Mouse (Mus musculus) liver, embryonic 11.5 days (tissue): ENCODE measurements around the gene Pfkfb3. TPM values are rescaled to one million over a fixed set of nuclear protein-coding genes. Genes with fewer than 3 reads are reported as not detected.

Experiments
- ATAC-seq: fragments of 200-750 bp; cut with Nextera tagmentation; replicated peaks from 2 replicates; pipeline ENCODE4 v1.8.0; 2017; ENCODE audit warnings: moderate number of reproducible peaks, mild to moderate bottlenecking, moderate TSS enrichment, moderate library complexity; ENCODE audit not compliant: low FRiP score
- DNase-seq: peaks from one replicate; pipeline ENCODE4 v3.0.0-alpha.2; 2017; ENCODE audit warnings: low spot score
- H3K27ac ChIP-seq: fragments of 300-500 bp; sonication (generic); 2 replicates; pipeline ENCODE4 v1.5.1; 2014; ENCODE audit warnings: mild to moderate bottlenecking, low read depth, low read length, control low read depth
- H3K27me3 ChIP-seq: fragments of 300-500 bp; sonication (generic); replicated peaks from 2 replicates; pipeline ENCODE4 v1.6.1; 2014; ENCODE audit warnings: low read length, mixed read lengths; ENCODE audit not compliant: control insufficient read depth, insufficient read depth
- H3K36me3 ChIP-seq: fragments of 300-500 bp; sonication (generic); 2 replicates; pipeline ENCODE4 v1.6.1; 2014; ENCODE audit warnings: mild to moderate bottlenecking, low read length, moderate library complexity, mixed read lengths; ENCODE audit not compliant: control insufficient read depth, insufficient read depth
- H3K4me1 ChIP-seq: fragments of 300-500 bp; sonication (generic); replicated peaks from 2 replicates; pipeline ENCODE4 v1.6.1; 2014; ENCODE audit warnings: low read length, mixed read lengths; ENCODE audit not compliant: control insufficient read depth, insufficient read depth
- H3K4me2 ChIP-seq: fragments of 300-500 bp; sonication (generic); 2 replicates; pipeline ENCODE4 v1.6.1; 2014; ENCODE audit warnings: mild to moderate bottlenecking, control low read depth, moderate library complexity
- H3K4me3 ChIP-seq: fragments of 300-500 bp; sonication (generic); 2 replicates; pipeline ENCODE4 v1.5.1; 2014; ENCODE audit warnings: low read depth, low read length, control low read depth
- H3K9ac ChIP-seq: fragments of 300-500 bp; sonication (generic); 2 replicates; pipeline ENCODE4 v1.6.1; 2014; ENCODE audit warnings: low read depth, low read length, control low read depth
- H3K9me3 ChIP-seq: fragments of 300-500 bp; sonication (generic); 2 replicates; pipeline ENCODE4 v1.6.1; 2016; ENCODE audit warnings: low read length, inconsistent platforms, mixed read lengths; ENCODE audit not compliant: control insufficient read depth
- WGBS: fragments of 180-500 bp; shearing (Covaris S2); extraction: QIAGEN DNeasy Blood & Tissue Kit; methylation state at CpG from one replicate; pipeline ENCODE4 v1.1.7; 2014; 5-methylcytosine and 5-hydroxymethylcytosine counted together
- polyA plus RNA-seq: library from polyadenylated mRNA; unstranded; fragments of >200 nt; fragmentation: Nextera tagmentation; extraction: Ambion mirVana; gene quantifications from 2 replicates; pipeline ENCODE4 v1.2.1, GENCODE M21; 2014

Pfkfb3 gene
- polyA plus RNA-seq, 1 experiment from 2014 or later = 20.3 TPM

DNA sequence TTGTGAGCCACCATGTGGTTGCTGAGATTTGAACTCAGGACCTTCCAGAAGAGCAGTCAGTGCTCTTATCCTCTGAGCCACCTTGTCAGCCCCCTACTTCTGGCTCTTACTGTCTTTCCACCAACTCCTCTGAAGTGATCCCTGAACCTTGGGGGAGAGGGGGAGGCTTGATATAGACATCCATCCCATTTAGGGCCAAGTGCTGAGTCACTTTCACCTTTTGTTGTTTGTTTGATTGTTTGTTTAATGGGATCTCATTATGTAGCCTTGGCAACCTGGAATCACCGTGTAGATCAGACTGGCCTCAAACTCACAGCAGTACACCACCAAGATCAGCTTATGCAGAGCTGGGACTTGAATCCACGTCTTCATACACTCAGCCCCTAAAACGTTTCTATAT is 3.4 kb upstream of the Pfkfb3 start:
- no peaks in the 10 kb centered on the region for H3K9me3 ChIP-seq

DNA sequence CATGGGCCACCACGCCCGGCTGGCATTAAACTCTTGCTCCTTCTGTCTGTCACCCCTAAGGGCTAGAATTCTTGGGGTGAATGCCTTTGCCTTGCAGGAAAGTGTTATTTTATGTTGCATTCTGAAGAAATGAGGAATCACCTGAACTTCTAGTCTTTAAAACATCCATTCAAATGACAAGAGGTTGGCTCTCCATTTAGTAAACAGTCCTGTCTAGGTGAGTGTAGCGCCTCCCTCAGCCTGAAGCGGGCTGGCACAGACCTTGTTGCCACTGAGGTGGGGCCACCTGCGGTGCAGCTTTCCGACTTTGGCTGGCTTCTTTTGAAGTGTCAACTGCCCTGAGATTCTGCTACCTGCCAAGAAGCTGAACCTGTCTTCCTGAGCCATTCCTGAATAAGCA is 1.4 kb upstream of the Pfkfb3 start:
- H3K4me2 ChIP-seq = no peak overlapping the region
- DNase-seq (no peak), ATAC-seq (no peak)
- H3K9ac ChIP-seq = no peak overlapping the region
- 76% methylated on average over 6 of the region's 6 CpGs for WGBS
- H3K9me3 ChIP-seq = no peaks in the 10 kb centered on the region
- no peak overlapping the region for H3K27ac ChIP-seq
- no peaks in the 10 kb centered on the region for H3K36me3 ChIP-seq
- peaks cover 10% of the 10 kb centered on the region; the same call in 1 of the 2 replicates for H3K27me3 ChIP-seq
- H3K4me1 ChIP-seq = peaks cover 5% of the 10 kb centered on the region; the same call in 1 of the 2 replicates
- H3K4me3 ChIP-seq = no peak overlapping the region

More for the DNA sequence above, 3.4 kb upstream of the Pfkfb3 start:
- Histone ChIP-seq H3K27me3 (peaks cover 10% of the 10 kb centered on the region; the same call in 1 of the 2 replicates), H3K36me3 (no peaks in the 10 kb centered on the region), H3K9ac (no peak overlapping the region), H3K4me2 (no peak overlapping the region), H3K4me1 (peaks cover 5% of the 10 kb centered on the region; the same call in 1 of the 2 replicates), H3K4me3 (no peak overlapping the region), H3K27ac (no peak overlapping the region)
- WGBS = 62% methylated on average over 3 of the region's 3 CpGs
- DNase-seq = no peak
- ATAC-seq = no peak

DNA sequence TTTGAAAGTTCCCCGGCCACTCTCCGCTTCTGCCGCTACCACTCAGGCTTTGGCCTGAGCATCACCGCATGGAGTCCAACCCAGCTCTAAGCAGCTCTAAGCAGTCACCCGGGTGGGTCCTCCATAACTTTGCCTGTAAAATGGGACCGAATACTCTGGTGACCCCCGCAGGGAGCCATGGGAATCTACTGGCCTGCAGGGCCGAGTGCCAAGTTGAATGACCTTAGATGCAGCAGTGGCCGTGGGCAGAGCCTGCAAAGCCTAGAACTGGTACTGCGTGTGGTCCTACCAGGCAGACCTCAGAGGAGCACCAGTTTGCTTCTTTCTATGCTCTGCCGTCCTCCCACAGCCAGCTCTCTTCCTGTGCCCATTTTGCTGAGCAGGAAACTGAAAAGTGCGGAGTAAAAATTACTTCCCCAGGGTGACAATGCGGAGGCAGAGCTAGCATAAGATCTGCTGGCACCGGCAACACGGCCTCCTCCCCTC is 868 bp downstream of the Pfkfb3 start:
- DNase-seq (peak; percentile 61), ATAC-seq (peak; percentile 36)
- 2% methylated on average over 15 of the region's 15 CpGs for WGBS
- Histone ChIP-seq H3K27me3 (peaks cover 10% of the 10 kb centered on the region; the same call in 1 of the 2 replicates), H3K4me2 (peak overlapping the region; percentile 98), H3K9me3 (no peaks in the 10 kb centered on the region), H3K4me1 (peaks cover 5% of the 10 kb centered on the region; the same call in 1 of the 2 replicates), H3K9ac (peak overlapping the region; percentile 62), H3K27ac (no peak overlapping the region), H3K4me3 (peak overlapping the region; percentile 64), H3K36me3 (no peaks in the 10 kb centered on the region)

DNA sequence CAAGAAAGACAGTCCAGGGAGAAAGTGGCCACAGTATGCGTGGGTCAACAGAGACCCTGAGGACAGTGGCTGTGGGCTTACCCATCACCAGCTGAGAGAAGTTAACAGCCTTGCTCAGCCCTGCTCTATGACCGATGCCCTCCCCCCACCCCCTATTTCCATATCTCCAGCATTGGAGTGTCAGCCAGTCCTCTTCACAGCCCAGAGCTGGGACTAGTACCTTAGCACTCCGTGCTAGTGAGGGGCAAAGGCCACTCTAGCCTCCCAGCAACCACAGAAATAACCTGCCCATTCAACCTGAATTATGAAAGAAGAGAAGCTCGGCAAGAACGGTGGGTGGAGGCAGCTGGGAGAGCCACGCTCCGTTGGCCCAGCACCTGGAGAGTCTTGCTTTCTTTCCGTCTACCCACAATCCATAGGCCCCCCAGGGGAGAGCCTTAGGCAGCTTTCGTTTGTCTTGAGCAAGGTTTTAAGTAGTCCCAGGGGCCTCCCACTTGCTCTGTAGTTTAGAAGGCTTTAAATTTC is 1.5 kb downstream of the Pfkfb3 start:
- H3K27ac ChIP-seq = no peak overlapping the region
- no peak overlapping the region; the same call in 1 of the 2 replicates for H3K9ac ChIP-seq
- H3K27me3 ChIP-seq = peaks cover 10% of the 10 kb centered on the region; the same call in 1 of the 2 replicates
- WGBS = 12% methylated on average over 9 of the region's 9 CpGs
- peak overlapping the region; percentile 98 for H3K4me2 ChIP-seq
- H3K36me3 ChIP-seq = no peaks in the 10 kb centered on the region
- no peaks in the 10 kb centered on the region for H3K9me3 ChIP-seq
- H3K4me3 ChIP-seq = peak overlapping the region; percentile 64
- no peak for DNase-seq
- peaks cover 5% of the 10 kb centered on the region; the same call in 1 of the 2 replicates for H3K4me1 ChIP-seq
- ATAC-seq = no peak

DNA sequence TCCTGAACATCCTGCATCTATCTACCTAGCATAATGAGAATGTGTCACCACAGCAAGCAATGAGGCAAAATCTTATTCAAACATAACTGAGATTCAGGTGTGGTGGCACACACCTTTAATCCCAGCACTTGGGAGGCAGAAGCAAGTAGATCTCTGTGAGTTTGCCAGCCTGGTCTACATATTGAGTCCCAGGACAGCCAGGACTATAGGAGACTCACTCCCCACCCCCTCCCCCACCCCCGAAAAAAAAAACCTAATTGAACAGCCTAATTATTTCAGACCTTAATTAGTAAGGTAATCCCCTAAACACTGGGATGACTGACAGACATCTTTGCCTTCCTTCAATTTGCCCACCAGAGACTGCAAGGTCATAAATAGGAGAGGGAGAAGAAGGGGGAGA is 2.2 kb downstream of the Pfkfb3 start:
- no peak for ATAC-seq

DNA sequence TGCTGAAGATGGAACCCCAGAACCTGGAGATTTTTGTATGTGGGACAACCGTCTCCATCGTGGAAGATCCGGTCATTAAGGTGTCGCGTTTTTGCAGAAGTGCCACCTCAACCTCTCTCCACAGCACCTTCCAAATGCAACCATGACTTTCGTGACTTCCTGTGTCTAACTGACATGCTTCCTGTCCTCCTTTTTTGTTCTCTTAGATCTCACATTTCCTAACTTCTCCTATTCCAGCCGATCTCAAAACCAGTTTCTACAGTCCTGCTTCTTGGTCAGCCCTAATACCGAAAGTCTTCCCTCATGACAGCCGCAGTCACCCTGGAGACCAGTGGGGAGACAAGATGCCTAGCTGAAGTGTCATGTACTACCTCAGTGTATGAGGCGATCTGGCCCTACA is 5.4 kb downstream of the Pfkfb3 start:
- DNase-seq (no peak), ATAC-seq (no peak)
- Histone ChIP-seq H3K4me1 (peaks cover 14% of the 10 kb centered on the region), H3K9ac (no peak overlapping the region), H3K9me3 (no peaks in the 10 kb centered on the region), H3K4me3 (no peak overlapping the region), H3K27me3 (peaks cover 2% of the 10 kb centered on the region; the same call in 1 of the 2 replicates), H3K27ac (no peak overlapping the region), H3K4me2 (no peak overlapping the region; the same call in 1 of the 2 replicates), H3K36me3 (no peaks in the 10 kb centered on the region)
- 45% methylated on average over 10 of the region's 10 CpGs for WGBS

More for the DNA sequence above, 2.2 kb downstream of the Pfkfb3 start:
- Histone ChIP-seq H3K27me3 (peaks cover 10% of the 10 kb centered on the region; the same call in 1 of the 2 replicates), H3K27ac (no peak overlapping the region), H3K36me3 (no peaks in the 10 kb centered on the region), H3K9ac (no peak overlapping the region), H3K4me2 (no peak overlapping the region; the same call in 1 of the 2 replicates), H3K4me1 (peaks cover 5% of the 10 kb centered on the region; the same call in 1 of the 2 replicates), H3K4me3 (no peak overlapping the region), H3K9me3 (no peaks in the 10 kb centered on the region)
- DNase-seq = no peak
- WGBS = 25% methylated on average over 1 of the region's 1 CpGs

DNA sequence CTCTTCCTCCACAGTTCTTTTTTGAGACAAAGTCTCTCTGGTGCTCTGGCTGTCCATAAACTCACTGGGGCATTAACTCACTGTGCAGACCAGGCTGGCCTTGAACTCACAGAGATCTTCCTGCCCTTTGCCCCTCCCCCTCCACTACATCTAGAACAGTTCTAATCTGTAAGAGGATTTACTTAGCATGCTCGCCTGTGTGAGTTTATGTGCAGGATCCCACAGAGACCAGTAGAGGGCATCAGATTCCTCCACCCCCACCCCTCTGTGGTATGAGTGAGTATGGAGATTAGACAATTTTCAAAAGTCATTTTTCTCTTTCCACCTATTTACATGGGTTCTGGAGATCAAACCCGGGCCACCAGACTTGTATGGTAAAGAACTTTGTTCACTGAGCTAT is 6.3 kb downstream of the Pfkfb3 start:
- DNase-seq = no peak
- no peaks in the 10 kb centered on the region for H3K36me3 ChIP-seq
- no peak overlapping the region for H3K9ac ChIP-seq
- ATAC-seq = peak; percentile 44; the same call in 1 of the 2 replicates
- H3K27me3 ChIP-seq = no peaks in the 10 kb centered on the region
- H3K27ac ChIP-seq = no peak overlapping the region
- peaks cover 12% of the 10 kb centered on the region for H3K4me1 ChIP-seq
- H3K9me3 ChIP-seq = no peaks in the 10 kb centered on the region
- H3K4me2 ChIP-seq = no peak overlapping the region
- 48% methylated on average over 2 of the region's 2 CpGs for WGBS
- no peak overlapping the region for H3K4me3 ChIP-seq

DNA sequence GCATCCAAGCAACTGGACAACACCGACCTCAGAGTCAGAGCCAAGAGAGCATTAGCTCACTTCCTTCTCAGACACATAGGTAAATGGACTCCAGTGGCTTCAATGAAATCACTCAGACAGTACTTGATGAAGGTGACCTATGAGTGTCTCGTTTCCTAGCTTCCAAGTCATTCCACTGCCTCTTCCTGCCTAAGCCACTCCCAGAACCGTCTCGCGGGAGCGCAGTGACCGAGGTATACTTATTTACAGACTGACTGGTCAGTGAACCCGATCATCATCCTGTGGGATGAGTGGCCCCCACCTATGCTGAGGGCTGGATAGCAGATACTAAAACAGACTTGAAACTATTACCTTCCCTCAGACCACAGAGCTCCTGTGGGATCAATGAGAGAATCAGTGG is 7.8 kb downstream of the Pfkfb3 start:
- H3K27ac ChIP-seq = no peak overlapping the region
- no peak for ATAC-seq
- no peak for DNase-seq
- no peaks in the 10 kb centered on the region for H3K27me3 ChIP-seq
- H3K4me1 ChIP-seq = peaks cover 10% of the 10 kb centered on the region
- WGBS = 80% methylated on average over 8 of the region's 8 CpGs
- H3K9ac ChIP-seq = no peak overlapping the region
- no peaks in the 10 kb centered on the region for H3K9me3 ChIP-seq
- H3K4me2 ChIP-seq = no peak overlapping the region
- no peak overlapping the region for H3K4me3 ChIP-seq
- no peaks in the 10 kb centered on the region for H3K36me3 ChIP-seq

DNA sequence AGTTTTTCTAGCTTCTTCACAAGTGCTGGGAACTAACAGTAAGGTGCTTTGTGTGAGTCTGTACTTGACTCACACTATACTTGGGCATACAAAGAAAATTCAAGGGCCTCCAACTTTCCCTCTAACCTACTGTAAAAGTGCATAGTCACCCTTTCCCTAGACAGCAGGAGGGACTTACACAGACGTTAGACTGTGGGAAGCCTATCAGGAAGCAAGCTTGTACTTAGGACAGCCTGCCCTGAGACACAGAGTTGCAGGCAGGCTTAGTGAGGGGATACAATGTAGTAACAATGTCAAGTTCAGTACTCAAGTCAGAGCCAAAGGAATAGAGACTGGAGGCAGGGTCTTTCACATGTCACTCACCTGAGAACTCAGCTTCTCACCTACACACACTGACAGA is 8.5 kb downstream of the Pfkfb3 start:
- peaks cover 10% of the 10 kb centered on the region for H3K4me1 ChIP-seq
- H3K4me3 ChIP-seq = no peak overlapping the region
- no peak overlapping the region for H3K4me2 ChIP-seq
- H3K27me3 ChIP-seq = no peaks in the 10 kb centered on the region
- no peaks in the 10 kb centered on the region for H3K36me3 ChIP-seq
- H3K9ac ChIP-seq = no peak overlapping the region
- peak; percentile 64 for ATAC-seq
- 12% methylated on average over 1 of the region's 1 CpGs for WGBS
- no peak for DNase-seq
- H3K27ac ChIP-seq = no peak overlapping the region
- no peaks in the 10 kb centered on the region for H3K9me3 ChIP-seq
